Mouse (Mus musculus): Measurements from ENCODE around the gene Slc35a3.
"Not testable (repeated sequence)": the region's sequence is repeated elsewhere in the genome, so short reads cannot be mapped to it uniquely, and the experiment has no call there.

Slc35a3 gene

DNA sequence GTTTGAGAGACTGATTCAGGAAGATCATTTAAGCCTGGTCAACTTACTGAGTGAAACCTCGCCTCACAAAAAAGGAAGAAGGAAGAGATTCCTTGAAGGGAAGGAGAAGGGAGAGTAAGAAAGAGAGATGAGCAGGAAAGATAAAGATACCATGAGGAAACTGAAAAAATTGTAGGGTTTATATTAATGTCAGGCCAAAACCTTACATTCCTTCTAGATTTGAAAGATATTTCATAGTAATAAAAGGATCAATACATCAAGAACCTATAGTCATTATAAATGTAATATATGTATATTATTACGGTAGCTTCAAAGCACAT lies 17.0 kb downstream of the Slc35a3 start:
- DNase-seq, result no peak

DNA sequence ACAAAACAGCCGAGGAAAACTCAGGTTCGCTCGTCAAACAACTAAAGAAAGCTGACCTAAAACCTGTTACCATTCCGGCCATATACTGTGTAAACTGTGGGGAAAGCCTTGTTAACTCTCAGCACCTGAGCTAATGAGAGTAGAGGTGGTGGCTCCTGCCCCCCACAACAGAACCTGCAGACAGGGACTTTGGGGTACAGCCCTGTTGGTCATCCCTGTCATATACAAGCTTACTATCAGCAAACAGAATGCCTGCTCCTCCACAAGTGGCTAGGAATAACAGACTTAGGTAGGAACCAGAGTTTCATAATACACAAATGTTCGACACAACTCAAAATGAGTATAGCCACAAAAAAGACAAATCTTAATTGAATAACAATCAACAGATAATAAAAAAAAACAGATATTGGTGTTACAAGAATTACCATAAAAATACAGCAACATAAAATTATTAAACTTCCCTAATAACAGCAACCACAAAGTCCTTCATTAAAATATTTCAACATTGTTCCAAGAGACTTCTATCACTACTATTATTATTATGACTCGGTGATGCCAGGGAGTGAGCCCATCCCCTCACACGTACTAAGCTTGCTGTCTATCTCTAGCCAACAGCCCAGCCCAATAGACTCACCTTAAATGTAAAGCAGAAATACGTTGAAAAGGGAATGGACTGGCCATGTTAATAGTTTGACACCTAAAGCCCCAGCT lies 17.5 kb downstream of the Slc35a3 start:
- no peak for DNase-seq

DNA sequence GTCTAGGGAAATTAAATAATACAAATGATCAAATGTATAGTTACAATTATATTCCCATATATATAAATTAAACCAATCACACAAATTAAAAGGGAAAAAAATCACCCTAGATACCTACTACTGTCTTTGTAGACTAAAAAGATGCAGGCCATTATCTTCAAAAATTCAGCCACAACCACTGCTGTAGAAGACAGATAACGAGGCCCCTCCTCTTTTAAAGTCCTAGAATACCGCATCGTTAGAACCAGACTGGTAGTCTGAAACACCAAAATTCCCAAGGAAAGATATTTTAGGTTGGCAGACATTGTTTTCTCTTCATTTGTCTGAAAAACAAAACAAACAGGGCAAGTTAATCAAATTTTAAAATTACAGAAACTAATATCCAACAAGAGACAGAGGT lies 18.3 kb downstream of the Slc35a3 start:
- DNase-seq, result no peak

- DNase-seq, result no peak
These were observed 31.5 kb downstream of the Slc35a3 start, which contains the start of gene Gm43191 for GRCm38 (mm10) chr3:116681160-116681559. Gene Gm43191 (minus strand): TSS chr3:116681260.

DNA sequence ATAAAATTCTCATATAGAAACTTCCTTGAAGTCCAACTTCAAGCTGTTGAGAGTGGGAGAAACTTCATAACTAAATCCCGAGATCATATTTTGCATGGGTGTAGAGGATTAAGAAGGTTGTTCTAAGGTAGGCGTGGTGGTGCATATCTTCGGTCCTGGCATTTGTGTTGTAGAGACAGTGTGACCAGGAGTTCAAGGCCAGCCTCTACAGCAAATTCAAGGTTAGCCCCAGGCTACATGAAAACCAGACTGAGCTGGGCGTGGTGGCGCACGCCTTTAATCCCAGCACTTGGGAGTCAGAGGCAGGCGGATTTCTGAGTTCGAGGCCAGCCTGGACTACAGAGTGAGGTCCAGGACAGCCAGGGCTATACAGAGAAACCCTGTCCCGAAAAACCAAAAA lies 48.4 kb downstream of the Slc35a3 start:
- DNase-seq, result not testable (repeated sequence)

DNA sequence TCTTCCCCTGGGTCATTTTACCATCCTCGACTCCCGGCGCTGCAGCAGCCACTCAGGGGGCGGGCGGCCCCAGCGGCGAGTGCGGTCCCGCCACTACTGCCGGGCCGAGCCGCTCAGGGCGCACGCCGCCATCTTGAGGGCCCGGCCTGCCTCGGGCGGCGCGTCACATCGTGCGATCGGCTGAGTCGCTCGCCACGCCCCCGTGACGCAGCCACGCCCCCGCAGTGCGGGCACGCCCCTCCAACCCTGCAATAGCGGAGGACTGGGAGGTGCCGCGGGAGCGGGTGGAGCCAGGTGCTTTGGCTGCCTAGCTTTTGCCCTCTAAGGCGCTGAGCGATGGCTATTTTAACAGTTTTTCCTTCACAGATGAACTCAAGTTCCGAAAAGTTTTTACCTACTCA lies 50.2 kb downstream of the Slc35a3 start, which contains the start of gene Mfsd14a:
TSS of gene Mfsd14a (minus strand) at position 215 of the 401 bp plus-strand sequence.
- DNase-seq, result peak; percentile 100

DNA sequence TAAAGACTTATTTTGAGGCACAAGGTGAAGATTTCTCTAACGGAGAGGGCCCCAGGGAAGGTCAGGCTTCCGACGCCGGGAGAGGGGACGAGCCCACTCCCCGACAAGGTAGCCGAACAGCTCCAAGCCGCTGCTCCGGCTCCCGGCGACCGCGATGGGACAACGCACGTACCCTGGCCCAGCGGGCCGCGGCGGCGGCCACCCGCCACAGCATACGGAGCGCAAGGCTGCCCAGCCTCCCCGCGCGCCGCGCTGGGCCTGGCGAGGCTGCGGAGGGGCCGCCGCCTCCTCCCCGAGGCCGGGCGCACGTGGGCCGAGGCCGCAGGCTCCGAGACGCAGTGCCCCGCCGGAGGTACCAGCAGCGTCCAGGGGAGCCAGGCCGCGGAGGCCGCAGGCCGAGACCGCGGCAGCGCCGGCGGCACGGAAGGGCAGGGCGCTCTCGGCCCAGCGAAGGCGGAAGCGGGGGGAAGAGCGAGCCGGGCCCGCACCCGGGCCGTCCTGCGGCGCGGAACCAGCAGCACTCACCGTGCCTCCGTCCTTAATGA lies 50.7 kb downstream of the Slc35a3 start:
- DNase-seq, result no peak

- no peak for DNase-seq
These were observed 51.3 kb downstream of the Slc35a3 start for GRCm38 (mm10) chr3:116661288-116661869.

GRCm38 (mm10) chr3:116659856-116660430 lies 52.7 kb downstream of the Slc35a3 start:
- no peak for DNase-seq

GRCm38 (mm10) chr3:116658928-116659565 lies 53.6 kb downstream of the Slc35a3 start:
- DNase-seq, result no peak

DNA sequence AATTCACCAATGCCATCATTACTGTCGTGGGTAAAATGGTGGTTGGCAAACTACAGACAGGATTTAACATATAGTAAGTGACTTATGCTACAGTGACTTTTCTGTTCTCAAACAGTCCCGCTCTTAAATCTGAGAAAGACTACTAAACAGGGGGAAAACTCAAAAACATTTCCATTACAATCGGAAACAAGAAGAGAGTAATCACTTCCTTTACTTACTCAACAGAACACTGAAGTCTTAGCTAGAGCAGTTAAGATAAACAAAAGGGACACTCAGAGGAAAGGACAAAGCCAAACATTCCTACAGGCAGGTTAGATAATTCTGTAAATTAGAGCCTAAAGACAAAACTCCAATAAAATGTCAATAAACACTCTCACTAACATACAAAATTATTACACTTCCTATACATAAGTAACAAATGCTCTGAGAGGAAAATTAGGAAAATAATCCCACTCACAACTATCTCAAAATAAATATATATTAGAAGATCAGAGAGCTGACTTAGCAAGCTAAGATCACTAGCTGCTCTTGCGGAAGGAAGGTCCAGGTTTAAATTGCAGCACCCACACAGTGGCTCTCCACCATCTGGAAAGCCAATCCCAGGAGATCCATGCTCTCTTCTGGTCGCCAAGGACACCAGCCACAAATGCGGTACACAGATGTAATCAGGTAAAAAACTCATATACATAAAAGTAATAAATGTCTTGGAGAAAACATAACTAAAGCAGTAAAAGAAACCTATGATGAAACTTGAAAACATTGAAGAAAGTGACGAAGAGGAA lies 56.3 kb downstream of the Slc35a3 start:
- DNase-seq, result no peak

DNA sequence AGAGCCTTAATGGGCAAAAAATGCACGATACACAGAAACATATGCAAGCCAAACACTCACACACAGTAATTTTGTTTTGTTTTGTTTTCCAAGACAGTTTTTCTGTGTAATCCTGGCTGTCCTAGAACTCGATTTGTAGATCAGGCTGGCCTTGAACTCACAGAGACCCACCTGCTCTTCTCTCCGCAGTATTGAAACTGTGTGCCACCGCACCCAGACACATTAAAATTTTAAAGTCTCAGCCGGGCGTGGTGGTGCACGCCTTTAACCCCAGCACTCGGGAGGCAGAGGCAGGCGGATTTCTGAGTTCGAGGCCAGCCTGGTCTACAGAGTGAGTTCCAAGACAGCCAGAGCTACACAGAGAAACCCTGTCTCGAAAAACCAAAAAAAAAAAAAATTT lies 58.6 kb downstream of the Slc35a3 start:
- not testable (repeated sequence) for DNase-seq

- no peak for DNase-seq
These were observed 59.2 kb downstream of the Slc35a3 start for GRCm38 (mm10) chr3:116653278-116653945.

GRCm38 (mm10) chr3:116652033-116652446 lies 60.6 kb downstream of the Slc35a3 start:
- DNase-seq, result no peak

DNA sequence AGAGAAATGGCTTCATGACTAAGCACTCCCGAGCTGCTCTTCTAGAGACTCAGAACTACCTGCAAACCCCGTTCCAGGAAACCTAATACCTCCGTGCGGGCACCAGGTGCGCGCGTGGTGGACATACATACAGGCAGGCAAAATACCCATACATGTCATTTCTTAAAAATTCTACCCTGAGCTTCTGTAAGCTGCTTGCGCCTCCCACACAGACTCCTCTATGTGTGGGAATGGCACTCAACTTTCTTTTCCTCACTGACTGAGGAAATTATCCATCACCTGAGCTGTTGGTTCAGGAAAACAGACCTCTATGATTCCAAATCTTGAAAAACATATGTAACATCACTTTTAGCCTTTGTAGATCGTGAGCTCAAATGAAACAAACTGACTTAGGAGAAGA lies 61.9 kb downstream of the Slc35a3 start:
- no peak for DNase-seq

- no peak for DNase-seq
These were observed 63.8 kb downstream of the Slc35a3 start for GRCm38 (mm10) chr3:116648805-116649204.

GRCm38 (mm10) chr3:116646387-116646786 lies 66.2 kb downstream of the Slc35a3 start:
- DNase-seq, result no peak

GRCm38 (mm10) chr3:116642373-116642772 lies 70.3 kb downstream of the Slc35a3 start:
- DNase-seq, result no peak

- no peak for DNase-seq
These were observed 70.7 kb downstream of the Slc35a3 start for GRCm38 (mm10) chr3:116641811-116642371.

DNA sequence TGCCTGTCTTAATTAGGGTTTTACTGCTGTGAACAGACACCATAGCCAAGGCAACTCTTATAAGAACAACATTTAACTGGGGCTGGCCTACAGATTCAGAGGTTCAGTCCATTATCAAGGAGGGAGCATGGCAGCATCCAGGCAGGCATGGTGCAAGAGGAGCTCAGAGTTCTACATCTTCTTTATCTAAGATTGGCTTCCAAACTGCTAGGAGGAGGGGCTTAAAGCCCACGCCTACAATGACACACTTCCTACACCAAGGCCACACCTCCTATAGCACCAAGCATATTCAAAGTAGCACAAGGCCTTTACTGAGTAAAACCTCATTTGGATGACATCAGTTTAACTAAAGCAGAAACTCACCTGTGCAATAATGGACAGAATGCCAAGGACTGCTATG lies 72.6 kb downstream of the Slc35a3 start:
- no peak for DNase-seq

DNA sequence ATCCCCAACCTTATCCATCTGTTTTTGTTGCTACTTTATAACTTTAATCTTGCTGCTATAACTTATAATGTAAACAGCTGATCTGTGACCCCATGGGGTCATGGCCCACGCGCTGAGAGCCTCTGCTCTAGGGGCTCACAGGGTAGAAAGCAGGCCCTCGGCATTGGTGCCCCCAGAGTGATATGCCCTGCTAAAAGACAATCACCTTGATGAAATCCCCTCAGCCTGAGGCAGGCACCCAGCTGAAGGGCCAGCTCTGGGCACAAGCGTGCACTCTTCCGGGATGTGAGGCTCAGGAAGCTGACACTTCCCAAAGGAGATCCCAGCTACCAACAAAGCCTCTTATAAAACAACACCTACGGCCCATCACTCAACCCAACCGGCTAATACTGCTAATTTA lies 74.1 kb downstream of the Slc35a3 start:
- no peak for DNase-seq

Data from kidney, postnatal 14 days (tissue).